Mouse (Mus musculus) midbrain, embryonic 15.5 days (tissue): ENCODE measurements around the gene Cyp3a57. TPM values are rescaled to one million over a fixed set of nuclear protein-coding genes. Genes with fewer than 3 reads are reported as not detected.
"Not testable (repeated sequence)": the region's sequence is repeated elsewhere in the genome, so short reads cannot be mapped to it uniquely, and the experiment has no call there.

Experiments used
- ATAC-seq: fragments of 200-750 bp; cut with Nextera tagmentation; replicated peaks from 2 replicates; pipeline ENCODE4 v1.8.0; 2017; ENCODE audit warnings: moderate TSS enrichment
- H3K27ac ChIP-seq: fragments of 300-500 bp; sonication (generic); 2 replicates; pipeline ENCODE4 v1.5.1; 2015; ENCODE audit warnings: mild to moderate bottlenecking, inconsistent platforms
- H3K27me3 ChIP-seq: fragments of 300-500 bp; sonication (generic); replicated peaks from 2 replicates; pipeline ENCODE4 v1.6.1; 2015; ENCODE audit warnings: inconsistent platforms
- H3K36me3 ChIP-seq: fragments of 300-500 bp; sonication (generic); replicated peaks from 2 replicates; pipeline ENCODE4 v1.6.1; 2015; ENCODE audit warnings: inconsistent platforms
- H3K4me1 ChIP-seq: fragments of 300-500 bp; sonication (generic); 2 replicates; pipeline ENCODE4 v1.6.1; 2015; ENCODE audit warnings: inconsistent platforms
- H3K4me2 ChIP-seq: fragments of 300-500 bp; sonication (generic); 2 replicates; pipeline ENCODE4 v1.6.1; 2015; ENCODE audit warnings: inconsistent platforms, mild to moderate bottlenecking, moderate library complexity
- H3K4me3 ChIP-seq: fragments of 300-500 bp; sonication (generic); 2 replicates; pipeline ENCODE4 v1.5.1; 2015; ENCODE audit warnings: mild to moderate bottlenecking, inconsistent platforms
- H3K9ac ChIP-seq: fragments of 300-500 bp; sonication (generic); 2 replicates; pipeline ENCODE4 v1.6.1; 2015; ENCODE audit warnings: mild to moderate bottlenecking, inconsistent platforms
- H3K9me3 ChIP-seq: fragments of 300-500 bp; sonication (generic); 2 replicates; pipeline ENCODE4 v1.6.1; 2016; ENCODE audit warnings: inconsistent platforms
- WGBS: fragments of 180-500 bp; shearing (Covaris S2); methylation state at CpG from one replicate; pipeline ENCODE4 v1.1.7; 2015; ENCODE audit warnings: mixed read lengths; 5-methylcytosine and 5-hydroxymethylcytosine counted together
- polyA plus RNA-seq: library from polyadenylated mRNA; unstranded; fragments of >200 nt; fragmentation: Nextera tagmentation; extraction: Ambion mirVana; gene quantifications from 2 replicates; pipeline ENCODE4 v1.2.1, GENCODE M21; 2015

Gene Cyp3a57
- polyA plus RNA-seq = not detected in 2 replicates

- 69% methylated on average over 1 of the region's 1 CpGs for WGBS
Measured at GRCm38 (mm10) chr5:145344941-145345340, at the start of gene Cyp3a57. Gene Cyp3a57 (plus strand): TSS chr5:145345279.

GRCm38 (mm10) chr5:145300469-145300868, 44.6 kb upstream of the Cyp3a57 start:
- no peaks in the 10 kb centered on the region for H3K9me3 ChIP-seq
- no peaks in the 10 kb centered on the region for H3K4me1 ChIP-seq
- no peak overlapping the region for H3K27ac ChIP-seq
- ATAC-seq = no peak
- no peak overlapping the region for H3K4me3 ChIP-seq
- no peaks in the 10 kb centered on the region for H3K36me3 ChIP-seq
- H3K27me3 ChIP-seq = no peaks in the 10 kb centered on the region
- H3K9ac ChIP-seq = no peak overlapping the region
- no peak overlapping the region for H3K4me2 ChIP-seq

More at GRCm38 (mm10) chr5:145344941-145345340, at the start of gene Cyp3a57:
- H3K4me3 ChIP-seq = no peak within 1 kb of the TSS
- no peak within 1 kb of the TSS for H3K27ac ChIP-seq
- no peaks in the 10 kb centered on the region for H3K4me1 ChIP-seq
- H3K36me3 ChIP-seq = no peaks in the 10 kb centered on the region
- no peaks in the 10 kb centered on the region for H3K27me3 ChIP-seq
- H3K4me2 ChIP-seq = no peak within 1 kb of the TSS
- H3K9ac ChIP-seq = no peak within 1 kb of the TSS
- H3K9me3 ChIP-seq = no peaks in the 10 kb centered on the region
- ATAC-seq = no peak

- not testable (repeated sequence) for H3K9ac ChIP-seq, H3K9me3 ChIP-seq, H3K36me3 ChIP-seq, H3K27ac ChIP-seq, H3K4me1 ChIP-seq, H3K4me2 ChIP-seq, ATAC-seq, H3K4me3 ChIP-seq, H3K27me3 ChIP-seq
- 68% methylated on average over 4 of the region's 4 CpGs for WGBS
Measured at GRCm38 (mm10) chr5:145301796-145302195, 43.3 kb upstream of the Cyp3a57 start.

- no peaks in the 10 kb centered on the region for H3K9me3 ChIP-seq
- no peak for ATAC-seq
- H3K27ac ChIP-seq = no peak overlapping the region
- no peak overlapping the region for H3K4me2 ChIP-seq
- H3K4me3 ChIP-seq = no peak overlapping the region
- H3K9ac ChIP-seq = no peak overlapping the region
- H3K36me3 ChIP-seq = no peaks in the 10 kb centered on the region
- WGBS = 74% methylated on average over 1 of the region's 1 CpGs
- no peaks in the 10 kb centered on the region for H3K27me3 ChIP-seq
- H3K4me1 ChIP-seq = no peaks in the 10 kb centered on the region
Measured at GRCm38 (mm10) chr5:145302424-145302823, 42.7 kb upstream of the Cyp3a57 start.

GRCm38 (mm10) chr5:145306953-145307352, 38.1 kb upstream of the Cyp3a57 start:
- H3K4me1 ChIP-seq, H3K9me3 ChIP-seq, H3K27ac ChIP-seq, ATAC-seq, H3K36me3 ChIP-seq, H3K9ac ChIP-seq, H3K27me3 ChIP-seq, H3K4me3 ChIP-seq, H3K4me2 ChIP-seq: not testable (repeated sequence)
- WGBS = 94% methylated on average over 4 of the region's 4 CpGs

GRCm38 (mm10) chr5:145307811-145308210, 37.3 kb upstream of the Cyp3a57 start:
- WGBS = 72% methylated on average over 3 of the region's 3 CpGs
- H3K9me3 ChIP-seq, H3K9ac ChIP-seq, H3K27ac ChIP-seq, ATAC-seq, H3K27me3 ChIP-seq, H3K4me3 ChIP-seq, H3K36me3 ChIP-seq, H3K4me2 ChIP-seq, H3K4me1 ChIP-seq: not testable (repeated sequence)

- no peaks in the 10 kb centered on the region for H3K36me3 ChIP-seq
- peaks cover 5% of the 10 kb centered on the region for H3K9me3 ChIP-seq
- no peaks in the 10 kb centered on the region for H3K4me1 ChIP-seq
- no peaks in the 10 kb centered on the region for H3K27me3 ChIP-seq
- H3K4me3 ChIP-seq = no peak overlapping the region
- H3K4me2 ChIP-seq = no peak overlapping the region
- no peak for ATAC-seq
- no peak overlapping the region for H3K27ac ChIP-seq
- no peak overlapping the region for H3K9ac ChIP-seq
Measured at GRCm38 (mm10) chr5:145313845-145314244, 31.2 kb upstream of the Cyp3a57 start.

- H3K27me3 ChIP-seq = no peaks in the 10 kb centered on the region
- H3K9ac ChIP-seq = no peak overlapping the region
- H3K27ac ChIP-seq = no peak overlapping the region
- no peaks in the 10 kb centered on the region for H3K4me1 ChIP-seq
- H3K9me3 ChIP-seq = peaks cover 11% of the 10 kb centered on the region
- H3K36me3 ChIP-seq = no peaks in the 10 kb centered on the region
- ATAC-seq = no peak
- H3K4me3 ChIP-seq = no peak overlapping the region
- no peak overlapping the region for H3K4me2 ChIP-seq
- 88% methylated on average over 1 of the region's 1 CpGs for WGBS
Measured at GRCm38 (mm10) chr5:145317141-145317540, 27.9 kb upstream of the Cyp3a57 start.

GRCm38 (mm10) chr5:145338756-145339155, 6.3 kb upstream of the Cyp3a57 start:
- H3K9ac ChIP-seq, H3K4me1 ChIP-seq, ATAC-seq, H3K9me3 ChIP-seq, H3K36me3 ChIP-seq, H3K4me2 ChIP-seq, H3K27me3 ChIP-seq, H3K4me3 ChIP-seq, H3K27ac ChIP-seq: not testable (repeated sequence)

GRCm38 (mm10) chr5:145349697-145350096, 4.6 kb downstream of the Cyp3a57 start:
- no peak overlapping the region for H3K9ac ChIP-seq
- H3K36me3 ChIP-seq = no peaks in the 10 kb centered on the region
- ATAC-seq = no peak
- H3K4me3 ChIP-seq = no peak overlapping the region
- H3K27me3 ChIP-seq = no peaks in the 10 kb centered on the region
- H3K27ac ChIP-seq = no peak overlapping the region
- H3K9me3 ChIP-seq = no peaks in the 10 kb centered on the region
- no peak overlapping the region for H3K4me2 ChIP-seq
- no peaks in the 10 kb centered on the region for H3K4me1 ChIP-seq

GRCm38 (mm10) chr5:145353081-145353480, 8.0 kb downstream of the Cyp3a57 start:
- H3K27ac ChIP-seq = no peak overlapping the region
- no peak overlapping the region for H3K4me2 ChIP-seq
- H3K4me3 ChIP-seq = no peak overlapping the region
- no peaks in the 10 kb centered on the region for H3K36me3 ChIP-seq
- H3K4me1 ChIP-seq = no peaks in the 10 kb centered on the region
- ATAC-seq = no peak
- no peaks in the 10 kb centered on the region for H3K9me3 ChIP-seq
- H3K9ac ChIP-seq = no peak overlapping the region
- WGBS = 86% methylated on average over 1 of the region's 1 CpGs
- H3K27me3 ChIP-seq = no peaks in the 10 kb centered on the region

- ATAC-seq = not testable (repeated sequence)
- 83% methylated on average over 9 of the region's 9 CpGs for WGBS
Measured at GRCm38 (mm10) chr5:145415416-145415815, 70.3 kb downstream of the Cyp3a57 start.

GRCm38 (mm10) chr5:145422287-145422686, 77.2 kb downstream of the Cyp3a57 start:
- Histone ChIP-seq H3K4me2 (no peak overlapping the region), H3K9ac (no peak overlapping the region), H3K27me3 (no peaks in the 10 kb centered on the region), H3K4me3 (no peak overlapping the region), H3K36me3 (no peaks in the 10 kb centered on the region), H3K9me3 (peaks cover 6% of the 10 kb centered on the region), H3K4me1 (no peaks in the 10 kb centered on the region), H3K27ac (no peak overlapping the region)
- 58% methylated on average over 1 of the region's 1 CpGs for WGBS
- no peak for ATAC-seq

More at GRCm38 (mm10) chr5:145415416-145415815, 70.3 kb downstream of the Cyp3a57 start:
- H3K27ac ChIP-seq, H3K9ac ChIP-seq, H3K36me3 ChIP-seq, H3K4me3 ChIP-seq, H3K4me2 ChIP-seq, H3K27me3 ChIP-seq, H3K4me1 ChIP-seq: not testable (repeated sequence)
- peaks cover 30% of the 10 kb centered on the region for H3K9me3 ChIP-seq

GRCm38 (mm10) chr5:145431004-145431403, 85.9 kb downstream of the Cyp3a57 start:
- Histone ChIP-seq H3K4me2 (no peak overlapping the region), H3K4me3 (no peak overlapping the region), H3K27ac (no peak overlapping the region), H3K9me3 (peaks cover 14% of the 10 kb centered on the region; the same call in 1 of the 2 replicates), H3K4me1 (no peaks in the 10 kb centered on the region), H3K36me3 (no peaks in the 10 kb centered on the region), H3K9ac (no peak overlapping the region), H3K27me3 (no peaks in the 10 kb centered on the region)
- no peak for ATAC-seq
